Mouse (Mus musculus) hindbrain, embryonic 14.5 days (tissue): Measurements from ENCODE around the gene Pnpla1. TPM values are rescaled to one million over a fixed set of nuclear protein-coding genes. Genes with fewer than 3 reads are reported as not detected.

Source experiments
- ATAC-seq: fragments of 200-750 bp; cut with Nextera tagmentation; 2 replicates; pipeline ENCODE4 v1.8.0; 2017; ENCODE audit warnings: moderate number of reproducible peaks, mild to moderate bottlenecking, moderate TSS enrichment, moderate library complexity; ENCODE audit not compliant: low FRiP score
- DNase-seq: peaks from one replicate; pipeline ENCODE4 v3.0.0-alpha.2; 2015; ENCODE audit warnings: low spot score
- H3K27ac ChIP-seq: fragments of 300-500 bp; sonication (generic); 2 replicates; pipeline ENCODE4 v1.5.1; 2014; ENCODE audit warnings: mild to moderate bottlenecking, moderate library complexity
- H3K27me3 ChIP-seq: fragments of 300-500 bp; sonication (generic); 2 replicates; pipeline ENCODE4 v1.6.1; 2014; ENCODE audit warnings: mild to moderate bottlenecking, low read length, mixed read lengths; ENCODE audit not compliant: control insufficient read depth, insufficient read depth
- H3K36me3 ChIP-seq: fragments of 300-500 bp; sonication (generic); replicated peaks from 2 replicates; pipeline ENCODE4 v1.6.1; 2014; ENCODE audit not compliant: control insufficient read depth, insufficient read depth
- H3K4me1 ChIP-seq: fragments of 300-500 bp; sonication (generic); replicated peaks from 2 replicates; pipeline ENCODE4 v1.6.1; 2014; ENCODE audit warnings: antibody characterized with exemption, low read length, mixed read lengths; ENCODE audit not compliant: control insufficient read depth, insufficient read depth
- H3K4me2 ChIP-seq: fragments of 300-500 bp; sonication (generic); replicated peaks from 2 replicates; pipeline ENCODE4 v1.6.1; 2014; ENCODE audit warnings: mild to moderate bottlenecking, moderate library complexity
- H3K4me3 ChIP-seq: fragments of 300-500 bp; sonication (generic); replicated peaks from 2 replicates; pipeline ENCODE4 v1.5.1; 2014; ENCODE audit warnings: mild to moderate bottlenecking, low read length
- H3K9ac ChIP-seq: fragments of 300-500 bp; sonication (generic); 2 replicates; pipeline ENCODE4 v1.6.1; 2014
- H3K9me3 ChIP-seq: fragments of 300-500 bp; sonication (generic); 2 replicates; pipeline ENCODE4 v1.6.1; 2016; ENCODE audit warnings: low read length; ENCODE audit not compliant: control insufficient read depth
- WGBS: fragments of 180-500 bp; shearing (Covaris S2); extraction: QIAGEN DNeasy Blood & Tissue Kit; methylation state at CpG from one replicate; pipeline ENCODE4 v1.1.7; 2014; 5-methylcytosine and 5-hydroxymethylcytosine counted together
- polyA plus RNA-seq: library from polyadenylated mRNA; unstranded; fragments of >200 nt; fragmentation: Nextera tagmentation; extraction: Ambion mirVana; gene quantifications from 2 replicates; pipeline ENCODE4 v1.2.1, GENCODE M21; 2014

Pnpla1 gene
- polyA plus RNA-seq, 1 experiment from 2014 or later: not detected

DNA sequence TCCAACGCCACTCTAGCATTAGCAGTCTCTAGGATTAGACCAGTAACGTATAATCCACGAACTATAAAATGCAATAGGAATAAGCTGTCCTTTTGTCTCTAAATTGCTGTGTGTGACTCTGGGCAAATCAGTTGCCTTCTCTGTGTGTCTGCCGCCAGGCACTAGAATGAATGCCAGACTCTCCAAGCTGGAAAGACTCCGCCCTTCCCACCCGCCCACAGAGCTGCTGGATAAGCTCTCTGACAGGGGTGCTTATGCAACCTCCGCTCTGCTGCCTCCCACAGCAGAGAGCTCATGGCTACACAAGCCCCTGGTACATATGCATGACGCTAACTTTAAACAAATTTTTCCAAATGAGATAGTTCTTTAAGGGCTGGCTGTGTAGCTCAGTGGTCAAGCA, 17.1 kb downstream of the Pnpla1 start:
- DNase-seq (no peak), ATAC-seq (no peak)
- Histone ChIP-seq H3K4me1 (peaks cover 8% of the 10 kb centered on the region), H3K27ac (no peak overlapping the region), H3K9ac (no peak overlapping the region), H3K9me3 (no peaks in the 10 kb centered on the region), H3K4me3 (no peak overlapping the region), H3K36me3 (no peaks in the 10 kb centered on the region), H3K4me2 (no peak overlapping the region), H3K27me3 (peaks cover 3% of the 10 kb centered on the region; the same call in 1 of the 2 replicates)
- WGBS: 50% methylated on average over 8 of the region's 8 CpGs

DNA sequence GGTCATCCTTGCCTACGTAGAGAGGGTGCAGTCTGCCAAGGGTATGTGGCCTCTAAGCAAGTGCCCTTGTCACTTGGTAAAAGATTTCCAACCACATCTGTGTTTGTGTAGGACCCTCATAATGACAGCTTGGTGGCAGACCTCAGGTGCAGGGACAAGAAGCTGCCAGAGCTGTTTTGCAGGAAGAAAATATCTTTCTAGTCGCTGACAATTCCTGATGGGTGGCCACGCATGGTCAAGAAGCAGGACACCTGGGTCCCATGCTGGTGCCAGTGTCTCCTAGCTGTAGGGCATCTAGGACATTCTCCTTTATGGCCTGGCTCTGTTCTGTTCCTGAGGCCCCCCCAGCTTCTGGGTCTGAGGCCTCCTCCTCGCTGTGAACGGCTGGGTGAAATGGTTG, 18.1 kb downstream of the Pnpla1 start:
- Histone ChIP-seq H3K4me2 (no peak overlapping the region), H3K4me1 (peaks cover 5% of the 10 kb centered on the region), H3K9ac (no peak overlapping the region), H3K27me3 (peaks cover 3% of the 10 kb centered on the region; the same call in 1 of the 2 replicates), H3K9me3 (no peaks in the 10 kb centered on the region), H3K36me3 (no peaks in the 10 kb centered on the region), H3K27ac (no peak overlapping the region), H3K4me3 (no peak overlapping the region)
- ATAC-seq: no peak
- WGBS: 63% methylated on average over 5 of the region's 5 CpGs
- no peak for DNase-seq

DNA sequence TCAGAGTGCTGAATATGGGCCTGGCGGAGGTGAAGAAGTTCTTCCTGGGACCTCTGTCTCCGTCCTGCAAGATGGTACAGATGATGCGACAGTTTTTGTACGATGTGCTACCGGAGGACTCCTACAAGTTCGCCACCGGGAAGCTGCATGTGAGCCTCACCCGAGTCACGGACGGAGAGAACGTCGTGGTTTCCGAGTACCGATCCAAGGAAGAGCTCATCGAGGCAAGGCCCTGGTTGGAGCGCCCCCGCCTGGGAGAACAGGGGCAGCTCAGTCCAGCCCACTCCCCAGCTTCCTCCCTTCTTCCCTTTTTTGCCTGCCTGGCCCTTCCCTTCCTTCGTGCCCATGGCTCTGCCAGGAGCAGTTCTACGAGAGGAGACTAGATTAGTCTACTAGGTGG, 18.6 kb downstream of the Pnpla1 start:
- no peak for DNase-seq
- Histone ChIP-seq H3K27me3 (peaks cover 3% of the 10 kb centered on the region; the same call in 1 of the 2 replicates), H3K4me3 (no peak overlapping the region), H3K9me3 (no peaks in the 10 kb centered on the region), H3K9ac (no peak overlapping the region), H3K4me1 (peaks cover 5% of the 10 kb centered on the region), H3K27ac (no peak overlapping the region), H3K4me2 (no peak overlapping the region; the same call in 1 of the 2 replicates), H3K36me3 (no peaks in the 10 kb centered on the region)
- WGBS: 14% methylated on average over 19 of the region's 19 CpGs
- ATAC-seq: no peak

DNA sequence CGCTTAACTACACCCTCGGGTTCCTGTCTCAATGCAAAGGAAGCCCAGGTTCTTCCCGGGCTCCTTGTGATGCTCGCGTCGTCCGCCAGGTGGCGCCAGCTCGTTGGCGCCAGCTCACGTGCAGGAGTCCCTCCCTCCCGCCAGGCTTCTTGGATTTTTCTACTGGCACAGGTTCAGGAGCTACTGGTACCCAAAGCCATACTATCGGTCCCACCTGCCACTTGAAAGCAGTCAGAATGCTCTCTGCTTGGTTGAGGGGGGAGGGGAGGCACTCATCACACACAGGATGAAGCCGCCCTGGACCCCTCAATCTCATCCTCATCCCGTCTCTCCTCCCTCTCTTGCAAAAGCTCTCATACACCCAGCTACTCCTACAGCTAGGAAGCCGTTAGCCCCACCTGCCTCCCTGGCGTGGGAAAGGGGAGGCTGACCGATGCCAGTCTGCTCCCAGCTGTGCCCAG, 21.8 kb downstream of the Pnpla1 start:
- Histone ChIP-seq H3K4me1 (peaks cover 5% of the 10 kb centered on the region), H3K4me3 (no peak overlapping the region), H3K9me3 (no peaks in the 10 kb centered on the region), H3K9ac (no peak overlapping the region), H3K27ac (no peak overlapping the region), H3K36me3 (no peaks in the 10 kb centered on the region), H3K4me2 (peak overlapping the region; percentile 32; the same call in 1 of the 2 replicates), H3K27me3 (peaks cover 3% of the 10 kb centered on the region; the same call in 1 of the 2 replicates)
- 0 out of 2 replicates have a peak, but pooled peaks have one; percentile 47 for ATAC-seq
- DNase-seq: peak; percentile 88
- 3% methylated on average over 18 of the region's 18 CpGs for WGBS

DNA sequence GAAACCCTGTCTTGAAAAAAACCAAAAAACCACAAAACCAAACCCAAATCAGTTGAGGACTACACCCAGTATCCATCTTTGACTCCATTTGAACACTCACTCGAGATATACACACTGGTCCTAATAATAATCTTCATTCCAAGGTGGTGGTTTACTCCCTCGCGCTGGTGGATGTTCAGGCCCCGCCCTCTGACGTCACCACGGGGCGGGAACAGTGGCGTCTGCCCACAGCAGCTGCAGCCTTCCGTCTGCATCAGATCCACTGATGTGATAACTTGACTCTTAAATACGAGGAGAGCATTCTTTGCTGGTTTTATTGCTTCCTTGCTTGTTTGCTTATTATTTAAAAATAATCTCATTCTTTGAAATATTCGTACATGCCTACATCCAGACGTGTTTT, 24.1 kb downstream of the Pnpla1 start:
- Histone ChIP-seq H3K4me1 (peaks cover 5% of the 10 kb centered on the region), H3K4me3 (no peak overlapping the region), H3K4me2 (peak overlapping the region; percentile 38), H3K9me3 (no peaks in the 10 kb centered on the region), H3K27me3 (peaks cover 3% of the 10 kb centered on the region; the same call in 1 of the 2 replicates), H3K27ac (no peak overlapping the region), H3K36me3 (no peaks in the 10 kb centered on the region), H3K9ac (no peak overlapping the region)
- DNase-seq (peak; percentile 79), ATAC-seq (no peak)
- 7% methylated on average over 12 of the region's 12 CpGs for WGBS

GRCm38 (mm10) chr17:28882810-28883209, 24.6 kb downstream of the Pnpla1 start:
- no peak overlapping the region for H3K27ac ChIP-seq
- no peaks in the 10 kb centered on the region for H3K36me3 ChIP-seq
- H3K4me3 ChIP-seq: no peak overlapping the region
- peak overlapping the region; percentile 38 for H3K4me2 ChIP-seq
- H3K4me1 ChIP-seq: peaks cover 5% of the 10 kb centered on the region
- H3K9ac ChIP-seq: no peak overlapping the region
- 59% methylated on average over 8 of the region's 8 CpGs for WGBS
- DNase-seq (no peak), ATAC-seq (no peak)
- no peaks in the 10 kb centered on the region for H3K9me3 ChIP-seq
- peaks cover 3% of the 10 kb centered on the region; the same call in 1 of the 2 replicates for H3K27me3 ChIP-seq

GRCm38 (mm10) chr17:28883941-28884516, 25.8 kb downstream of the Pnpla1 start:
- DNase-seq: no peak
- H3K4me3 ChIP-seq: no peak overlapping the region
- 73% methylated on average over 10 of the region's 10 CpGs for WGBS
- no peak overlapping the region for H3K4me2 ChIP-seq
- H3K27ac ChIP-seq: no peak overlapping the region
- H3K36me3 ChIP-seq: no peaks in the 10 kb centered on the region
- H3K27me3 ChIP-seq: peaks cover 3% of the 10 kb centered on the region; the same call in 1 of the 2 replicates
- peaks cover 4% of the 10 kb centered on the region; the same call in 1 of the 2 replicates for H3K9me3 ChIP-seq
- peaks cover 5% of the 10 kb centered on the region for H3K4me1 ChIP-seq
- H3K9ac ChIP-seq: no peak overlapping the region
- ATAC-seq: no peak

- H3K4me3 ChIP-seq: no peak overlapping the region
- H3K9me3 ChIP-seq: peaks cover 4% of the 10 kb centered on the region; the same call in 1 of the 2 replicates
- no peak overlapping the region for H3K9ac ChIP-seq
- no peaks in the 10 kb centered on the region; the same call in 1 of the 2 replicates for H3K27me3 ChIP-seq
- no peak overlapping the region for H3K27ac ChIP-seq
- 85% methylated on average over 8 of the region's 8 CpGs for WGBS
- DNase-seq (no peak), ATAC-seq (no peak)
- H3K36me3 ChIP-seq: no peaks in the 10 kb centered on the region
- peaks cover under 1% of the 10 kb centered on the region for H3K4me1 ChIP-seq
- no peak overlapping the region for H3K4me2 ChIP-seq
Measured at GRCm38 (mm10) chr17:28885231-28885630, 27.0 kb downstream of the Pnpla1 start.

DNA sequence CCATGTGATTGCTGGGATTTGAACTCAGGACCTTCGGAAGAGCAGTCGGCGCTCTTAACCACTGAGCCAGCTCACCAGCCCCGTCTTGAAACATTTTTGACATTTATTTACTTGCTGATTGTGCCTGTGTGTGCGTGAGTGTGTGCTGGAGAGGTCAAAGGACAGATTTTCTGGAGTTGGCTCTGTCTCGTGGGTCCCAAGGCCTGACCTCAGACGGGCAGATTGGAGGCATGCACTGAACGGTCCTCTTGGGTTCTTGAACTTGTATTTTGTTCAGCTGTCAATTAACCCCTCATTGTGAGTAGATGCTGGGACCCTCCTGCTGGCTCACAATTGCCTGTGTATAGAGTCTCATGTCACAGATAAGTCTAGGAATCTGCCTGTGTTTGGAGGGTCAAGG, 28.1 kb downstream of the Pnpla1 start:
- H3K4me1 ChIP-seq: no peaks in the 10 kb centered on the region
- 77% methylated on average over 8 of the region's 8 CpGs for WGBS
- ATAC-seq: no peak

More for the DNA sequence above, 28.1 kb downstream of the Pnpla1 start:
- H3K9ac ChIP-seq: no peak overlapping the region
- no peak for DNase-seq
- H3K27ac ChIP-seq: no peak overlapping the region
- H3K4me2 ChIP-seq: no peak overlapping the region
- no peak overlapping the region for H3K4me3 ChIP-seq
- no peaks in the 10 kb centered on the region; the same call in 1 of the 2 replicates for H3K27me3 ChIP-seq
- H3K36me3 ChIP-seq: no peaks in the 10 kb centered on the region
- peaks cover 4% of the 10 kb centered on the region; the same call in 1 of the 2 replicates for H3K9me3 ChIP-seq
